Mouse (Mus musculus) midbrain, embryonic 14.5 days (tissue): ENCODE results near the gene Bfsp2. TPM values are rescaled to one million over a fixed set of nuclear protein-coding genes. Genes with fewer than 3 reads are reported as not detected.

Experiments used
- ATAC-seq: fragments of 200-750 bp; cut with Nextera tagmentation; 2 replicates; pipeline ENCODE4 v1.8.0; 2017; ENCODE audit warnings: moderate number of reproducible peaks, moderate library complexity; ENCODE audit not compliant: low FRiP score, low TSS enrichment
- DNase-seq: peaks from one replicate; pipeline ENCODE4 v3.0.0-alpha.2; 2015
- H3K27ac ChIP-seq: fragments of 300-500 bp; sonication (generic); replicated peaks from 2 replicates; pipeline ENCODE4 v1.5.1; 2014; ENCODE audit warnings: mild to moderate bottlenecking, low read depth, low read length, moderate library complexity
- H3K27me3 ChIP-seq: fragments of 300-500 bp; sonication (generic); 2 replicates; pipeline ENCODE4 v1.6.1; 2014; ENCODE audit warnings: low read length, control low read depth, mixed read lengths; ENCODE audit not compliant: control insufficient read depth, insufficient read depth
- H3K36me3 ChIP-seq: fragments of 300-500 bp; sonication (generic); 2 replicates; pipeline ENCODE4 v1.6.1; 2014; ENCODE audit warnings: low read length, control low read depth; ENCODE audit not compliant: control insufficient read depth, insufficient read depth
- H3K4me1 ChIP-seq: fragments of 300-500 bp; sonication (generic); 2 replicates; pipeline ENCODE4 v1.6.1; 2014; ENCODE audit warnings: mild to moderate bottlenecking, antibody characterized with exemption, low read length, control low read depth; ENCODE audit not compliant: control insufficient read depth, insufficient read depth
- H3K4me2 ChIP-seq: fragments of 300-500 bp; sonication (generic); 2 replicates; pipeline ENCODE4 v1.6.1; 2014; ENCODE audit warnings: mild to moderate bottlenecking, low read length, moderate library complexity
- H3K4me3 ChIP-seq: fragments of 300-500 bp; sonication (generic); replicated peaks from 2 replicates; pipeline ENCODE4 v1.5.1; 2014; ENCODE audit warnings: low read depth, low read length
- H3K9ac ChIP-seq: fragments of 300-500 bp; sonication (generic); replicated peaks from 2 replicates; pipeline ENCODE4 v1.6.1; 2014; ENCODE audit warnings: mild to moderate bottlenecking, low read length, moderate library complexity
- H3K9me3 ChIP-seq: fragments of 300-500 bp; sonication (generic); 2 replicates; pipeline ENCODE4 v1.6.1; 2016; ENCODE audit warnings: low read length, control low read depth, mixed read lengths; ENCODE audit not compliant: control insufficient read depth
- WGBS: fragments of 180-500 bp; shearing (Covaris S2); extraction: QIAGEN DNeasy Blood & Tissue Kit; methylation state at CpG from one replicate; pipeline ENCODE4 v1.1.7; 2014; 5-methylcytosine and 5-hydroxymethylcytosine counted together
- polyA plus RNA-seq: library from polyadenylated mRNA; unstranded; fragments of >200 nt; fragmentation: Nextera tagmentation; extraction: Ambion mirVana; gene quantifications from 2 replicates; pipeline ENCODE4 v1.2.1, GENCODE M21; 2014

Gene Bfsp2
- polyA plus RNA-seq, 1 experiment from 2014 or later = 2.7 TPM

DNA sequence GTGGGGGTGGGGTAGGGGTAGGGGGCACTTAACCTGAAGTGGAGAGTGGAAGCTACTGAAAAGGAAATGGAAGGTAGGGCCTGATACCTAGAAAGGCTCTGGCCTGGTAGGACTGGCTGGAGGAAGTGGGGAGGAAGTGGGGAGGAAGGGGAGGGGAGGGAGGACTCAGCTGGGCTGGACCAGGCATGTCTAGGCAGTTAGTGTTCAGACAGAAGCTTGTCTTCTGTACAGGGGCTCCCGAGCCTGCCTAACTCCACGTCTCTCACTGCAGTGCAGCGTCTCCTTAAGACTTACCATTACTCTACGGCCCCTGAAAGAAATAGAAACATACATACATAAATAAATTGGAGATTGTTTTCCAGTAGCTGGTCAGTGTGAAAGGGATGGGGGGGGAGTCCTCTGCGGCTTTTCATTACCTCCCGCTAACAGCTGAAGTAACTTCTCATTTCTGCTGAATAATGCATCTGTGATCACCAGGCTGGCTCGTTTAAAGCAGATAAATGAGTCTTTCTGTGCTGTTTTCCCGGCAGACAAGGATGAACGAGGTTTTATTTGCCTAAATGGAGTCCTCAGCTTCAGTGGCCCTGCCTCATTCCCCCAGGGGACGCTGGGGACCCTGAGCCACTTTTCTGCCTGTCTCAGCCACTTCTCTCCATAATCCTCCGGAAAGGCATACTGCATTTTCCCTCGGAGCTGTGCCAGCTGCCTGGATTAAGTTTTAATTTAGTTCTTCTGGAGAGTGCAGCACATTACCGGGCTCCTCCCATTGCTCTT, 6.1 kb downstream of the Bfsp2 start:
- no peaks in the 10 kb centered on the region for H3K27me3 ChIP-seq
- peak; percentile 64; the same call in 1 of the 2 replicates for ATAC-seq
- WGBS = 9% methylated on average over 13 of the region's 13 CpGs

GRCm38 (mm10) chr9:103471784-103472183, 8.4 kb downstream of the Bfsp2 start:
- Histone ChIP-seq H3K4me2 (peak overlapping the region; percentile 25), H3K36me3 (no peaks in the 10 kb centered on the region), H3K4me3 (no peak overlapping the region), H3K27ac (peak overlapping the region; percentile 57; the same call in 1 of the 2 replicates), H3K4me1 (peaks cover 40% of the 10 kb centered on the region), H3K9me3 (no peaks in the 10 kb centered on the region), H3K27me3 (no peaks in the 10 kb centered on the region), H3K9ac (no peak overlapping the region)
- DNase-seq (peak; percentile 61), ATAC-seq (no peak)
- 12% methylated on average over 11 of the region's 11 CpGs for WGBS

More for the DNA sequence above, 6.1 kb downstream of the Bfsp2 start:
- H3K9me3 ChIP-seq = no peaks in the 10 kb centered on the region
- H3K27ac ChIP-seq = peak overlapping the region; percentile 58
- no peak overlapping the region for H3K9ac ChIP-seq
- no peak overlapping the region for H3K4me3 ChIP-seq
- DNase-seq = peak; percentile 83
- H3K4me2 ChIP-seq = peak overlapping the region; percentile 13; the same call in 1 of the 2 replicates
- H3K4me1 ChIP-seq = peaks cover 40% of the 10 kb centered on the region
- no peaks in the 10 kb centered on the region for H3K36me3 ChIP-seq

GRCm38 (mm10) chr9:103469516-103469915, 10.7 kb downstream of the Bfsp2 start:
- no peaks in the 10 kb centered on the region for H3K9me3 ChIP-seq
- no peaks in the 10 kb centered on the region for H3K36me3 ChIP-seq
- H3K4me2 ChIP-seq = no peak overlapping the region
- no peak overlapping the region for H3K9ac ChIP-seq
- no peak overlapping the region for H3K4me3 ChIP-seq
- H3K27ac ChIP-seq = no peak overlapping the region
- H3K27me3 ChIP-seq = no peaks in the 10 kb centered on the region
- no peak for ATAC-seq
- H3K4me1 ChIP-seq = peaks cover 46% of the 10 kb centered on the region
- 64% methylated on average over 5 of the region's 5 CpGs for WGBS
- no peak for DNase-seq

GRCm38 (mm10) chr9:103468911-103469310, 11.3 kb downstream of the Bfsp2 start:
- Histone ChIP-seq H3K36me3 (no peaks in the 10 kb centered on the region), H3K27ac (no peak overlapping the region), H3K4me2 (no peak overlapping the region), H3K9me3 (no peaks in the 10 kb centered on the region), H3K9ac (no peak overlapping the region), H3K27me3 (no peaks in the 10 kb centered on the region), H3K4me3 (no peak overlapping the region), H3K4me1 (peaks cover 41% of the 10 kb centered on the region)
- DNase-seq (no peak), ATAC-seq (no peak)
- WGBS = 85% methylated on average over 7 of the region's 7 CpGs

DNA sequence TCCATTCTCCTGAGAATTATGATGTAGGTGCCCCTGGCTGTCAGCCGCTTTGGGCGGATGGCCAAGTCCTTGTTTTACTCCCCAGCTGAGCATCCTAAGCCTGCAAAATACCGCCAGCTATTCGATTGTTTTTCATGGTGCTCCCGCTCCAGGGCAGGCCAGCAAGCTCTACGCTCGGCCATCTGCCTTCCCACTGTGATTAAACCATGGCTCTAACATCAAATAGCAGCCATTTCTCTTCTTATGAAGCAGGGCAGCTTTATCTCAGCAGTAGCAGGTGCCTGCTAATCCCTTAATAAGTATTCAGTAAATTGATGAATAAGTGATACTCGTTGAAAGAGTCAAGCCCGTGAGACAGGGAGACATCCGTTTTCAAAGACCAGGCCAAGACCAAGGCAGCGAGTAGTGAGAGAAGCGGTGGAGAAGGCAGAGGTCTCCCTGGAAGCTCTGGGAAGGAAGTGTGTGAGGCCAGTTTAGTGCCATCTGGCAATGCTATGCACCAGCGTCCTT, 14.5 kb downstream of the Bfsp2 start:
- 9% methylated on average over 13 of the region's 13 CpGs for WGBS
- Histone ChIP-seq H3K27ac (peak overlapping the region; percentile 82), H3K4me2 (no peak overlapping the region)

GRCm38 (mm10) chr9:103465293-103465692, 14.9 kb downstream of the Bfsp2 start:
- ATAC-seq (peak; percentile 62; the same call in 1 of the 2 replicates), DNase-seq (no peak)
- Histone ChIP-seq H3K9me3 (no peaks in the 10 kb centered on the region), H3K4me3 (no peak overlapping the region), H3K27me3 (no peaks in the 10 kb centered on the region), H3K4me2 (no peak overlapping the region), H3K36me3 (no peaks in the 10 kb centered on the region), H3K27ac (peak overlapping the region; percentile 82), H3K4me1 (peaks cover 16% of the 10 kb centered on the region), H3K9ac (no peak overlapping the region)
- WGBS = 3% methylated on average over 1 of the region's 1 CpGs

More for the DNA sequence above, 14.5 kb downstream of the Bfsp2 start:
- Histone ChIP-seq H3K27me3 (no peaks in the 10 kb centered on the region), H3K9me3 (no peaks in the 10 kb centered on the region), H3K9ac (no peak overlapping the region), H3K36me3 (no peaks in the 10 kb centered on the region), H3K4me3 (no peak overlapping the region), H3K4me1 (peaks cover 21% of the 10 kb centered on the region)
- peak; percentile 87 for DNase-seq
- ATAC-seq = peak; percentile 88; the same call in 1 of the 2 replicates

DNA sequence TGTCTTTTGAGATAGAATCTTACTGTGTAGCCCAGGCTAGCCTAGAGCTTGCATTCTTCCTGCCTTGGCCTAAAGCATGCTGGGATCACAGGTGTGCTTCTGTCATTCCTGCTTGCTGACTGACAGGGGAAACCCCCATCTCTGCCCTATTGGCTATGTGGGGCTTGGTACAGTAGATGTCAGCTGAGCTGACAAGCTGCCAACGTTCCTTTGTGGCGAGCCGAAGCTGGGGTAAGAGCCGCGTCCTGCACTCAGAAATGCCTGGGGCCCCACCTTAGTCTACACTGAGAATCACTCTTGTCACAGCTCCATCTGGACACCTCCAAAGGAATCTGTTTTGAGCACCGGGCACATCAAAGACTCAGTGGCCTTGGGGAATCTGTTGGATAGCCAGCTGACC, 16.4 kb downstream of the Bfsp2 start:
- DNase-seq (no peak), ATAC-seq (no peak)
- Histone ChIP-seq H3K27ac (no peak overlapping the region), H3K4me3 (no peak overlapping the region), H3K9me3 (no peaks in the 10 kb centered on the region), H3K9ac (no peak overlapping the region), H3K4me2 (no peak overlapping the region), H3K4me1 (peaks cover 13% of the 10 kb centered on the region), H3K27me3 (no peaks in the 10 kb centered on the region), H3K36me3 (no peaks in the 10 kb centered on the region)
- 65% methylated on average over 6 of the region's 6 CpGs for WGBS

- DNase-seq = no peak
- H3K36me3 ChIP-seq = no peaks in the 10 kb centered on the region
- 62% methylated on average over 2 of the region's 2 CpGs for WGBS
- no peak overlapping the region for H3K9ac ChIP-seq
- no peak overlapping the region for H3K27ac ChIP-seq
- ATAC-seq = no peak
- H3K4me2 ChIP-seq = no peak overlapping the region
- no peaks in the 10 kb centered on the region for H3K27me3 ChIP-seq
- H3K9me3 ChIP-seq = no peaks in the 10 kb centered on the region
- no peak overlapping the region for H3K4me3 ChIP-seq
- H3K4me1 ChIP-seq = peaks cover under 1% of the 10 kb centered on the region; the same call in 1 of the 2 replicates
These were observed 20.4 kb downstream of the Bfsp2 start for GRCm38 (mm10) chr9:103459839-103460238.

GRCm38 (mm10) chr9:103459307-103459706, 20.9 kb downstream of the Bfsp2 start:
- no peak overlapping the region for H3K4me3 ChIP-seq
- no peak overlapping the region for H3K27ac ChIP-seq
- no peaks in the 10 kb centered on the region for H3K36me3 ChIP-seq
- H3K9ac ChIP-seq = no peak overlapping the region
- H3K9me3 ChIP-seq = no peaks in the 10 kb centered on the region
- no peak for ATAC-seq
- no peaks in the 10 kb centered on the region for H3K4me1 ChIP-seq
- DNase-seq = no peak
- H3K4me2 ChIP-seq = no peak overlapping the region
- 91% methylated on average over 1 of the region's 1 CpGs for WGBS
- no peaks in the 10 kb centered on the region for H3K27me3 ChIP-seq
